Mouse (Mus musculus): ENCODE measurements around the gene Cenpf.

DNA sequence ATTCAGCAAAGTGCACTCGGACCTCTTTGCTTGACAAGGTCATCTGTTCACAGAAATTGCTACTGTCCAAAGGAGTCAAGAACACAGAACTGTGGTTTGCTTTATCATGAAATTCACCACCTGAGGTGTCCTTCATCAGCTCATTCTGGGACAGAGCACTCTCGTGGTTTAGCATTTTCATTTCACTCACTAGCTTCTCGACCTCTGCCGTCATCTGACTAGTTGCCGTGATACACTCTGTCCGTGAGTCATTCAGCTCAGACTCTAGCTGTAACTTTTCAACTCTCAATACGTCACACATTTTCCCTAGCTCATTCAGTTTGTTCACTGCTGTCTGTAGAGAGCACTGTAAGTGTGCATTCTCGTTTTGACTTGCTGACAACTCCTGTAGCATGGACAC lies 30.5 kb downstream of the Cenpf start:
- no peak for TF ChIP-seq CTCF (IDR thresholded peaks at IDR 0.05; ENCODE audit: low read depth, low read length)
- no peak for TF ChIP-seq POLR2A (IDR thresholded peaks at IDR 0.05; ENCODE audit: borderline replicate concordance, low read depth, low read length)
